1 mouse cellular context compared by ENCODE assay signal in the genomic region with DNA sequence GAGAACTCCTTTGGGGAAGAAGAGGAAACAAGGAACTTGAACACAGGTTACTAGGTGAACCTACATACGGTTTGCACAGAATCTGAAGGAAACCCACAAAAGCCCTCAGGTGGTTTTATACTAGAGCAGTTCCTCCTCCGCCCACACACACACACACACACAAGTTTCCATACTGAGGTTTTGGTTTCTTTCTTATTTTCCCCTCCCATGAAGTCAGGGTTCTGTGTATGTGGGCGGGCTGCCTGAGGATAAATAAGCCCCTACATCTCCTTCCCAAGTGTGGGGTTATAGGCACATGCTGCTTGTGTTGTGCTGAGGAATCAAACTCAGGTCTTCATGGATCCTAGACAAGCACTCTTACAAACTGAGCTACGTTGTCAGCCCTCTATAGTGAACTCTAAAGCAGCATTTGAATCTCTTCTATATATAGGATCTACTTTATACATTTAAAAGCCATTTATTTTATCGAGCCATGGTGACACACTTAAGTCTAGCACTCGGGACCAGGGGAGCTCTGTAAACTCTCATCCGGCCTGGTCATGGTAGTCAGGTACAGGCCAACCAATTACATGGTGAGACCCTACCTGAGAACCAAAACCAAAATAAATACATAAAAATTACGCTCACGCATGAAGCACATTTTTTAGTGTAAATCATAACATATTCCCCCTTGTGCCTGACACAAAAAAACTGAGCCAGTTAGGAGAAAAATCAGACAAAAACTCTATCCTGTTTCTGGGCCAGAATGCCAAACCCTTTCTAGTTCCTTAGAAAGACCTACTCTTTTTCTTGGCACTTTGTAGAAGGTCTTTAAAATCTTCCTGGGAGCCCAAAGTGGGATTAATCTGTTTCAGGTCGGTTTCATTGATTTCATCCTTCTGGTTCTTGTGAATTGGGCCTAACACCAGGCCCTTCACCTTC.
TF ChIP-seq lines count a peak whose summit lies in the region.

No protein-coding gene starts in this region.

TF ChIP-seq in MEL, 35 proteins besides CTCF, POLR2A, EP300 and RAD21:
- TF ChIP-seq TBP (IDR thresholded peaks at IDR 0.05; ENCODE audit: low read depth, low read length) (peak; percentile 67), MEF2A (IDR thresholded peaks at IDR 0.05; ENCODE audit: extremely low read depth, insufficient replicate concordance, low read depth, low read length, poor library complexity, severe bottlenecking) (no peak), ETS1 (IDR thresholded peaks at IDR 0.05; ENCODE audit: low read depth, low read length) (peak; percentile 60), RCOR1 (IDR thresholded peaks at IDR 0.05; ENCODE audit: low read depth, low read length) (no peak; the same call in 1 of the 2 replicates), MXI1 (IDR thresholded peaks at IDR 0.05; ENCODE audit: low read depth, low read length) (peak; percentile 65; the same call in 1 of the 2 replicates), SIN3A (IDR thresholded peaks at IDR 0.05; ENCODE audit: low read length) (peak; percentile 64), CHD1 (IDR thresholded peaks at IDR 0.05; ENCODE audit: low read depth, low read length) (peak; percentile 95; the same call in 1 of the 2 replicates), POLR2AphosphoS2 (IDR thresholded peaks at IDR 0.05; ENCODE audit: low read length) (peak; percentile 71; the same call in 1 of the 2 replicates), GABPA (IDR thresholded peaks at IDR 0.05; ENCODE audit: low read depth, low read length) (no peak), MAX (IDR thresholded peaks at IDR 0.05; ENCODE audit: low read length) (0 out of 2 replicates have a peak, but pooled peaks have one; percentile 14)
